Mouse (Mus musculus) erythroblast, adult 5-6 weeks (primary cell): ENCODE results near the gene Naip6. TPM values are rescaled to one million over a fixed set of nuclear protein-coding genes. Genes with fewer than 3 reads are reported as not detected.

ENCODE experiments used
- total RNA-seq, 2 experiments: library from RNA; stranded (forward) in 1 of 2; stranded (reverse) in 1 of 2; fragments of 150-400 nt in 1 of 2; fragments of 200-764, 138-1000 nt in 1 of 2; gene quantifications; 2 replicates each; pipeline versions ENCODE4 v1.2.3 to v1.2.4; 2015 to 2017; ENCODE audit warnings: low replicate concordance in 2 of 2

Gene Naip6
- total RNA-seq, 2 experiments from 2014 or later: 4.3 to 8.8 TPM

Other genes starting within 250 kb of the Naip6 start
- 12.3 and 30.1 TPM in 2 replicates for gene Bdp1, start 213.6 kb downstream of the Naip6 start, total RNA-seq (2015; ENCODE audit: low replicate concordance)
- gene Bdp1, start 213.6 kb downstream of the Naip6 start, total RNA-seq (2017; ENCODE audit: low replicate concordance): 21.9 and 26.1 TPM in 2 replicates
- 1.3 and 10.2 TPM in 2 replicates for gene Serf1, start 209.7 kb downstream of the Naip6 start, total RNA-seq (2015; ENCODE audit: low replicate concordance)
- 4.9 and 10.2 TPM in 2 replicates for gene Serf1, start 209.7 kb downstream of the Naip6 start, total RNA-seq (2017; ENCODE audit: low replicate concordance)
- 15.9 and 19.4 TPM in 2 replicates for gene Smn1, start 192.8 kb downstream of the Naip6 start, total RNA-seq (2015; ENCODE audit: low replicate concordance)
- 7.8 and 14.7 TPM in 2 replicates for gene Smn1, start 192.8 kb downstream of the Naip6 start, total RNA-seq (2017; ENCODE audit: low replicate concordance)
- gene Naip2, start 115.6 kb downstream of the Naip6 start, total RNA-seq (2015; ENCODE audit: low replicate concordance): 12.7 and 14.4 TPM in 2 replicates
- 10.6 and 13.5 TPM in 2 replicates for gene Naip2, start 115.6 kb downstream of the Naip6 start, total RNA-seq (2017; ENCODE audit: low replicate concordance)
- gene Naip5, start 71.4 kb downstream of the Naip6 start, total RNA-seq (2015; ENCODE audit: low replicate concordance): 1.7 and 8.3 TPM in 2 replicates
- gene Naip5, start 71.4 kb downstream of the Naip6 start, total RNA-seq (2017; ENCODE audit: low replicate concordance): 5.2 and 6.2 TPM in 2 replicates
- not detected in 2 replicates for gene Naip1, start 135.2 kb upstream of the Naip6 start, total RNA-seq (2015; ENCODE audit: low replicate concordance)
- gene Naip1, start 135.2 kb upstream of the Naip6 start, total RNA-seq (2017; ENCODE audit: low replicate concordance): 0.14 and 0.51 TPM in 2 replicates
- 10.0 and 12.9 TPM in 2 replicates for gene Gtf2h2, start 174.9 kb upstream of the Naip6 start, total RNA-seq (2015; ENCODE audit: low replicate concordance)
- gene Gtf2h2, start 174.9 kb upstream of the Naip6 start, total RNA-seq (2017; ENCODE audit: low replicate concordance): 28.4 and 47.4 TPM in 2 replicates
- gene Ocln, start 235.0 kb upstream of the Naip6 start, total RNA-seq (2015; ENCODE audit: low replicate concordance): not detected in 2 replicates
- gene Ocln, start 235.0 kb upstream of the Naip6 start, total RNA-seq (2017; ENCODE audit: low replicate concordance): 1.4 TPM in 1 of 2 replicates, not detected in the other